Mouse (Mus musculus) layer of hippocampus, postnatal 10 days (tissue): ENCODE measurements around the gene Adgre4. TPM values are rescaled to one million over a fixed set of nuclear protein-coding genes. Genes with fewer than 3 reads are reported as not detected.

Source experiments
- total RNA-seq, 2 experiments: library from RNA; stranded (reverse); gene quantifications; 2 replicates each; pipeline ENCODE4 v1.2.3; 2021

The Adgre4 gene
- total RNA-seq, 2 experiments from 2014 or later, result not detected

Other genes starting within 250 kb of the Adgre4 start
- not detected for gene Vmn2r118, start 124.8 kb upstream of the Adgre4 start, total RNA-seq
- 1 to 10 TPM; 5.8 to 5.9 TPM for gene Pot1b, start 37.4 kb upstream of the Adgre4 start, total RNA-seq
- 10 to 100 TPM in 1 of 2 experiments, 1 to 10 TPM in 1; 9.4 to 10.5 TPM for gene Zfp119a, start 128.9 kb downstream of the Adgre4 start, total RNA-seq
- gene Zfp959, start 142.1 kb downstream of the Adgre4 start, total RNA-seq, result 1 to 10 TPM; 7.8 to 8.1 TPM
- gene Zfp119b, start 199.5 kb downstream of the Adgre4 start, total RNA-seq, result 1 to 10 TPM; 3.9 to 4.4 TPM
- gene Ebi3, start 202.7 kb downstream of the Adgre4 start, total RNA-seq, result 1 to 10 TPM; 3.1 to 3.8 TPM
- gene Yju2, start 209.1 kb downstream of the Adgre4 start, total RNA-seq, result 10 to 100 TPM; 15.9 to 16.8 TPM
- gene Shd, start 220.5 kb downstream of the Adgre4 start, total RNA-seq, result 10 to 100 TPM; 53.7 to 55.3 TPM
- gene Fsd1, start 236.5 kb downstream of the Adgre4 start, total RNA-seq, result 100 to 1,000 TPM in 1 of 2 experiments, 10 to 100 TPM in 1; 98.0 to 101 TPM